In the genomic region with DNA sequence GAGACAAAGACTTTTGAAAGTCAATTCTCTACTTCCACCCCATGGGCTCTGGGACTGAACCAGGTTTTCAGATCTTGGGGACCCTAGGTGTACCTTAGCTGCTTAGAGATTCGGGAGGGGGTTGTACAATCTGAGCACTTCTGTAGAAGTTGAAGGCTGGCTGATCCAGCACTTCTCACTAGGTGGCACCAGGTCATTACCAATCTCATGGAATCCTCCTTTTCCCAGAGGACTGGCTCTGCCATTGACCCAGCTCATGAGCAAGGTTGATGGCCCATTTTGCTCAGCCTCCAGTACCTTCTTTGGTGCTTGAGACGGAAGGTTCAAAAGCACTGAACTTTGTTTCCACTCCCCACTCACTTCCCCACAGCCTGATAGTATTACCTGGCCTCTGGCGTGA, we compare ENCODE assay signal across 16 mouse cellular contexts. TPM values are rescaled to one million over a fixed set of nuclear protein-coding genes. Genes with fewer than 3 reads are reported as not detected.
DNase-seq lines count a peak whose midpoint lies in the region; ATAC-seq and TF ChIP-seq lines count a peak whose summit lies in the region.
"Had no signal": no experiment of that assay in that cellular context is flagged by ENCODE, and none has a peak within 500 bp of the region (broad histone marks: within the 10 kb centered on the region; RNA-seq: fewer than 3 reads in every experiment).

No protein-coding gene starts in this region.

- peak; percentile 27 for DNase-seq in heart, postnatal 0 days (ENCODE audit: low spot score)
- no peak for DNase-seq in heart, postnatal 36 days
- DNase-seq in neural tube, embryonic 11.5 days (ENCODE audit: low spot score), result peak; percentile 14
- peak; percentile 34 for DNase-seq in embryo, embryonic 11 days
- peak; percentile 31 for DNase-seq in stomach, postnatal 0 days (ENCODE audit: low spot score)
- DNase-seq in ovary, postnatal 10 days (ENCODE audit: low spot score), result no peak
- no peak for DNase-seq in embryonic facial prominence, embryonic 10.5 days (ENCODE audit: low spot score)
- DNase-seq: right cerebral cortex, postnatal 14 days had no signal

- H3K4me2 ChIP-seq in heart, postnatal 0 days (ENCODE audit: low read depth, low read length), result no peak overlapping the region
- H3K4me2 ChIP-seq in neural tube, embryonic 11.5 days (ENCODE audit: low read depth), result no peak overlapping the region
- no peak overlapping the region for H3K4me2 ChIP-seq in neural tube, embryonic 15.5 days
- H3K4me2 ChIP-seq in stomach, postnatal 0 days (replicated peaks; ENCODE audit: low read depth), result no peak overlapping the region
- H3K4me2 ChIP-seq: forebrain, embryonic 15.5 days; liver, embryonic 12.5 days had no signal

- H3K9ac ChIP-seq in heart, postnatal 0 days (replicated peaks; ENCODE audit: low read depth, low read length), result no peak overlapping the region
- no peak overlapping the region for H3K9ac ChIP-seq in neural tube, embryonic 11.5 days (ENCODE audit: low read length)
- H3K9ac ChIP-seq in neural tube, embryonic 15.5 days (replicated peaks), result no peak overlapping the region
- no peak overlapping the region for H3K9ac ChIP-seq in stomach, postnatal 0 days (ENCODE audit: low read length)
- H3K9ac ChIP-seq: forebrain, embryonic 15.5 days; liver, embryonic 12.5 days had no signal

- H3K4me3 ChIP-seq in heart, postnatal 0 days (ENCODE audit: low read depth, low read length), result no peak overlapping the region
- no peak overlapping the region for H3K4me3 ChIP-seq in neural tube, embryonic 11.5 days (ENCODE audit: low read depth, low read length)
- no peak overlapping the region for H3K4me3 ChIP-seq in neural tube, embryonic 15.5 days (replicated peaks)
- no peak overlapping the region for H3K4me3 ChIP-seq in stomach, postnatal 0 days (ENCODE audit: low read depth, low read length)
- H3K4me3 ChIP-seq in embryonic facial prominence, embryonic 10.5 days, result no peak overlapping the region
- H3K4me3 ChIP-seq: forebrain, embryonic 15.5 days; liver, embryonic 12.5 days had no signal

- WGBS in heart, postnatal 0 days, result 62% methylated on average over 3 of the region's 3 CpGs
- WGBS in neural tube, embryonic 11.5 days, result 69% methylated on average over 3 of the region's 3 CpGs
- 71% methylated on average over 3 of the region's 3 CpGs for WGBS in neural tube, embryonic 15.5 days
- 63% methylated on average over 3 of the region's 3 CpGs for WGBS in stomach, postnatal 0 days
- 77% methylated on average over 3 of the region's 3 CpGs for WGBS in embryonic facial prominence, embryonic 10.5 days

- H3K27me3 ChIP-seq in heart, postnatal 0 days (ENCODE audit: control insufficient read depth, insufficient read depth, low read length), result 0 out of 2 replicates have a peak, but pooled peaks cover 3% of the 10 kb centered on the region
- H3K27me3 ChIP-seq in neural tube, embryonic 11.5 days (ENCODE audit: control insufficient read depth, insufficient read depth, low read length), result no peaks in the 10 kb centered on the region
- H3K27me3 ChIP-seq in neural tube, embryonic 15.5 days (replicated peaks), result no peaks in the 10 kb centered on the region
- no peaks in the 10 kb centered on the region for H3K27me3 ChIP-seq in stomach, postnatal 0 days (ENCODE audit: control insufficient read depth, insufficient read depth, low read length)
- no peaks in the 10 kb centered on the region for H3K27me3 ChIP-seq in embryonic facial prominence, embryonic 10.5 days (replicated peaks; ENCODE audit: low read depth, poor library complexity, severe bottlenecking)
- H3K27me3 ChIP-seq: forebrain, embryonic 15.5 days; liver, embryonic 12.5 days had no signal

- ATAC-seq in heart, postnatal 0 days (ENCODE audit: insufficient read depth, low read depth), result no peak
- ATAC-seq in neural tube, embryonic 11.5 days (ENCODE audit: insufficient read depth, low FRiP score, low TSS enrichment), result no peak
- no peak for ATAC-seq in neural tube, embryonic 15.5 days (ENCODE audit: low FRiP score)
- no peak for ATAC-seq in stomach, postnatal 0 days (ENCODE audit: low FRiP score, low TSS enrichment)
- ATAC-seq: forebrain, embryonic 15.5 days; hindbrain, embryonic 16.5 days; liver, embryonic 12.5 days had no signal

- no peaks in the 10 kb centered on the region for H3K9me3 ChIP-seq in heart, postnatal 0 days (replicated peaks; ENCODE audit: control insufficient read depth, low read length)
- no peaks in the 10 kb centered on the region for H3K9me3 ChIP-seq in neural tube, embryonic 11.5 days (ENCODE audit: control insufficient read depth, low read length)
- no peaks in the 10 kb centered on the region for H3K9me3 ChIP-seq in neural tube, embryonic 15.5 days (replicated peaks)
- no peaks in the 10 kb centered on the region for H3K9me3 ChIP-seq in stomach, postnatal 0 days (ENCODE audit: control insufficient read depth, low read length)
- no peaks in the 10 kb centered on the region for H3K9me3 ChIP-seq in embryonic facial prominence, embryonic 10.5 days
- H3K9me3 ChIP-seq: forebrain, embryonic 15.5 days; liver, embryonic 12.5 days had no signal

- H3K27ac ChIP-seq in heart, postnatal 0 days (ENCODE audit: low read depth), result no peak overlapping the region
- no peak overlapping the region for H3K27ac ChIP-seq in neural tube, embryonic 11.5 days (ENCODE audit: low read depth, low read length)
- H3K27ac ChIP-seq in neural tube, embryonic 15.5 days (replicated peaks), result no peak overlapping the region
- H3K27ac ChIP-seq in stomach, postnatal 0 days (replicated peaks), result no peak overlapping the region
- H3K27ac ChIP-seq in embryonic facial prominence, embryonic 10.5 days (replicated peaks), result no peak overlapping the region
- H3K27ac ChIP-seq: forebrain, embryonic 15.5 days; liver, embryonic 12.5 days had no signal

- TF ChIP-seq CTCF in heart, postnatal 0 days (IDR thresholded peaks at IDR 0.05; ENCODE audit: low read depth), result peak; percentile 44
- peak; percentile 66 for TF ChIP-seq CTCF in stomach, postnatal 0 days (IDR thresholded peaks at IDR 0.05; ENCODE audit: low read depth)

- intact Hi-C loops in heart, postnatal 36 days (cut with DNase I), result no loop called here

- no peaks in the 10 kb centered on the region for H3K36me3 ChIP-seq in heart, postnatal 0 days (replicated peaks; ENCODE audit: control insufficient read depth, insufficient read depth, low read length)
- no peaks in the 10 kb centered on the region for H3K36me3 ChIP-seq in neural tube, embryonic 11.5 days (ENCODE audit: control insufficient read depth, insufficient read depth, low read length)
- H3K36me3 ChIP-seq in neural tube, embryonic 15.5 days, result no peaks in the 10 kb centered on the region
- no peaks in the 10 kb centered on the region for H3K36me3 ChIP-seq in stomach, postnatal 0 days (ENCODE audit: control insufficient read depth, insufficient read depth, low read length)
- no peaks in the 10 kb centered on the region for H3K36me3 ChIP-seq in embryonic facial prominence, embryonic 10.5 days (replicated peaks)
- H3K36me3 ChIP-seq: forebrain, embryonic 15.5 days; liver, embryonic 12.5 days had no signal

- TF ChIP-seq EP300 in heart, postnatal 0 days (IDR thresholded peaks at IDR 0.05; ENCODE audit: low read depth), result no peak
- no peak for TF ChIP-seq EP300 in stomach, postnatal 0 days (optimal IDR thresholded peaks at IDR 0.05)

- H3K4me1 ChIP-seq in heart, postnatal 0 days (ENCODE audit: control insufficient read depth, insufficient read depth), result no peaks in the 10 kb centered on the region
- H3K4me1 ChIP-seq in neural tube, embryonic 11.5 days (ENCODE audit: control insufficient read depth, insufficient read depth, low read length), result no peaks in the 10 kb centered on the region
- no peaks in the 10 kb centered on the region for H3K4me1 ChIP-seq in neural tube, embryonic 15.5 days
- no peaks in the 10 kb centered on the region for H3K4me1 ChIP-seq in stomach, postnatal 0 days (replicated peaks; ENCODE audit: control insufficient read depth, insufficient read depth)
- no peaks in the 10 kb centered on the region for H3K4me1 ChIP-seq in embryonic facial prominence, embryonic 10.5 days
- H3K4me1 ChIP-seq: forebrain, embryonic 15.5 days; liver, embryonic 12.5 days had no signal

RNA-seq across cellular contexts. Expression of gene Il9, which starts 18.1 kb away (rescaled TPM):
- total RNA-seq in heart, postnatal 0 days (2014; rRNA removed; ENCODE audit: low replicate concordance), result not detected in 2 replicates
- not detected in 2 replicates for polyA plus RNA-seq in heart, postnatal 0 days (2015; fragmentation: Nextera tagmentation; extraction: Ambion mirVana)
- total RNA-seq in heart, postnatal 36 days (2021), result not detected
- polyA plus RNA-seq in neural tube, embryonic 11.5 days (2014; fragmentation: Nextera tagmentation; extraction: Ambion mirVana), result not detected in 2 replicates
- polyA plus RNA-seq in neural tube, embryonic 15.5 days (2015; fragmentation: Nextera tagmentation; extraction: Ambion mirVana), result not detected in 2 replicates
- not detected in 2 replicates for polyA plus RNA-seq in stomach, postnatal 0 days (2015; fragmentation: Nextera tagmentation; extraction: Ambion mirVana)
- polyA plus RNA-seq in embryonic facial prominence, embryonic 10.5 days (2016; fragmentation: Nextera tagmentation; extraction: Ambion mirVana), result not detected in 2 replicates
- total RNA-seq: heart, adult 18-20 months; layer of hippocampus, postnatal 25 days; megakaryocyte progenitor cell, adult 5-6 weeks; MEL had no signal
- polyA plus RNA-seq: forebrain, embryonic 15.5 days; hindbrain, embryonic 16.5 days; liver, embryonic 12.5 days had no signal

RNA-seq across cellular contexts. Expression of gene Fbxl21, which starts 22.1 kb away (rescaled TPM):
- 0.08 and 1.1 TPM in 2 replicates for total RNA-seq in heart, postnatal 0 days (2014; rRNA removed; ENCODE audit: low replicate concordance)
- 0.70 and 0.92 TPM in 2 replicates for polyA plus RNA-seq in heart, postnatal 0 days (2015; fragmentation: Nextera tagmentation; extraction: Ambion mirVana)
- total RNA-seq in heart, postnatal 36 days (2021), result under 1 TPM; 0.58 to 0.60 TPM
- polyA plus RNA-seq in neural tube, embryonic 11.5 days (2014; fragmentation: Nextera tagmentation; extraction: Ambion mirVana), result 3.1 and 3.6 TPM in 2 replicates
- polyA plus RNA-seq in neural tube, embryonic 15.5 days (2015; fragmentation: Nextera tagmentation; extraction: Ambion mirVana), result 3.0 and 4.4 TPM in 2 replicates
- polyA plus RNA-seq in stomach, postnatal 0 days (2015; fragmentation: Nextera tagmentation; extraction: Ambion mirVana), result 1.2 TPM in 2 replicates
- 1.3 TPM in 2 replicates for polyA plus RNA-seq in embryonic facial prominence, embryonic 10.5 days (2016; fragmentation: Nextera tagmentation; extraction: Ambion mirVana)
- total RNA-seq: MEL had no signal

RNA-seq across cellular contexts. Expression of gene Lect2, which starts 48.2 kb away (rescaled TPM):
- not detected in 2 replicates for total RNA-seq in heart, postnatal 0 days (2014; rRNA removed; ENCODE audit: low replicate concordance)
- polyA plus RNA-seq in heart, postnatal 0 days (2015; fragmentation: Nextera tagmentation; extraction: Ambion mirVana), result not detected in 2 replicates
- total RNA-seq in heart, postnatal 36 days (2021), result not detected
- not detected in 2 replicates for polyA plus RNA-seq in neural tube, embryonic 11.5 days (2014; fragmentation: Nextera tagmentation; extraction: Ambion mirVana)
- polyA plus RNA-seq in neural tube, embryonic 15.5 days (2015; fragmentation: Nextera tagmentation; extraction: Ambion mirVana), result 0.37 TPM in 1 of 2 replicates, not detected in the other
- polyA plus RNA-seq in stomach, postnatal 0 days (2015; fragmentation: Nextera tagmentation; extraction: Ambion mirVana), result 0.19 and 0.27 TPM in 2 replicates
- not detected in 2 replicates for polyA plus RNA-seq in embryonic facial prominence, embryonic 10.5 days (2016; fragmentation: Nextera tagmentation; extraction: Ambion mirVana)
- total RNA-seq: heart, adult 18-20 months; layer of hippocampus, postnatal 25 days; megakaryocyte progenitor cell, adult 5-6 weeks; MEL had no signal
- polyA plus RNA-seq: forebrain, embryonic 15.5 days; hindbrain, embryonic 16.5 days had no signal

Comparison
In these comparisons a context has a peak if more than half of its experiments do, and no peak if none do; other contexts are left out.
1. DNase-seq: peak in heart, postnatal 0 days (single experiment), neural tube, embryonic 11.5 days (single experiment), embryo, embryonic 11 days (single experiment) and stomach, postnatal 0 days (single experiment); none in heart, postnatal 36 days (0 of 2), ovary, postnatal 10 days (single experiment) and embryonic facial prominence, embryonic 10.5 days (single experiment).